Mouse (Mus musculus): ENCODE measurements around the gene Zmym1.
"Not testable (repeated sequence)": the region's sequence is repeated elsewhere in the genome, so short reads cannot be mapped to it uniquely, and the experiment has no call there.

Zmym1 gene

DNA sequence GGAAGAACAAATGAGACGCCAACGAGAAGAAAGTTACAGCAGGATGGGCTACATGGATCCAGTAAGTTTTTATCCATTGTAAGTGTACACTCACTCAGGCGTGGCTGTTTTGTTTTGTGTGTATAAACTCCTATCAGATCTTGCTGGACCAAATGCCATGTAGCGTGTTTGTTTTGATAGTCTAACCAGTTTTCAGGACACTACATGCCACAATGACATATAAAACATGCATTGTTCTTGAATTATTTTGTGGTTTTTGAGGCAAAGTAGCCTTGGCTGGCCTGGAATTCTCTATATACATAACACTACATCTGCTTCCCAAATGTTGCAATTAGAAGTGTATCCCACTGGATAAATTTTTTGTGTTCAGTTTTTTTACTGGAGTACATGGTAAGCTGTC lies 34.1 kb downstream of the Zmym1 start:
- DNase-seq: no peak

DNA sequence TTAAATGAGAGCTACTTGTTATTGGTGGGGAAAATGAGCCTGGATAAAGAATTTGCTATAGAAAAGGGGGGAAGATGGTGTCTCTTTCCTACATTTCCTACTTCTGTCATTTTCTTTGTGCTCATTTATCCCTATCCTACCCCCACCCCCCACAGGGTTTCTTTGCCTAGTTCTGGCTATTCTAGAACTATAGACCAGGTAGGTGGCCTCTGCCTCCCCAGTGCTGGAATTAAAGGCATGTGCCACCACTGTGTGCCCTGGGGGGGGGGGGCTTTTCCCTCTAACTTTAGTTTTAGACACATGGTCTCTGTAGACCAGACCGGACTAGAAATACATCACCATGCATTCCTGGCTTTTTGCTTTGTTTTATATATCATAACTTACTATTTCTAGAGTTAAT lies 36.7 kb downstream of the Zmym1 start:
- DNase-seq: no peak

DNA sequence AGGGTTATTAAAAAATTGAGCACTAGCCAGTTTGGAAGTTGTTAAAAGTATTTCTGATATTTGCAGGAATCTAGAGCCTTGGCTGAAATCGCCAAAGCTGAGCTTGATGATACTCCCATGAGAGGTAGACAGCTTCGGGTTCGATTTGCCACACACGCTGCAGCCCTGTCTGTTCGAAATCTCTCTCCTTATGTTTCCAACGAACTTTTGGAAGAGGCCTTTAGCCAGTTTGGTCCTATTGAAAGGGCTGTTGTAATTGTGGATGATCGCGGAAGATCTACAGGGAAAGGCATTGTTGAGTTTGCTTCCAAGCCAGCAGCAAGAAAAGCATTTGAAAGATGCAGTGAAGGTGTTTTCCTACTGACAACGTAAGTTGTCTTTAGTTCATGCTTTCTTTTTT lies 37.8 kb downstream of the Zmym1 start:
- DNase-seq: no peak

- peak; percentile 80 for DNase-seq
These were observed 38.8 kb downstream of the Zmym1 start for GRCm38 (mm10) chr4:127021989-127022626.

DNA sequence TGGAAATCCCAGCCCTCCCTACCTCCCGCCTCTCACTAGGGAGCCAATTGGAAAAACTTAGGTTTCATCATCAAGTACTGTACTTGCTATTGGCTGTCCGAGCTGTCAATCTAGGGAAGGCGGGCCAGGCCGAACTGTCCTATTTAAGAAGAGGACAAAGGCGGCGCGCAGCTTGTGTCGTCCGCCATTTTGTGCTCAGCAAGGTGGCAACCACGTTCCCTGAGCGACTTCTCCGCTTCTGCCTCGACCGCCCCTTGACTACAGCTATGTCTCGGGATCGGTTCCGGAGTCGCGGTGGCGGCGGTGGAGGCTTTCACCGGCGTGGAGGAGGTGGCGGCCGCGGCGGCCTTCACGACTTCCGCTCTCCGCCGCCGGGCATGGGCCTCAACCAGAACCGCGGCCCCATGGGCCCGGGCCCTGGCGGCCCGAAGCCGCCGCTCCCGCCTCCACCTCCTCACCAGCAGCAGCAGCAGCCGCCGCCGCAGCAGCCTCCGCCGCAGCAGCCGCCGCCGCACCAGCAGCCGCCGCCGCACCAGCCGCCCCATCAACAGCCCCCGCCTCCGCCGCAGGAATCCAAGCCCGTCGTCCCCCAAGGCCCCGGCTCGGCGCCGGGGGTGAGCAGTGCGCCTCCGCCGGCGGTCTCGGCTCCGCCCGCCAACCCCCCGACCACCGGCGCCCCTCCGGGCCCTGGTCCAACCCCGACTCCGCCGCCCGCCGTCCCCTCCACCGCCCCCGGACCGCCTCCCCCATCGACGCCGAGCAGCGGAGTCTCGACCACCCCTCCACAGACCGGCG lies 39.6 kb downstream of the Zmym1 start, which contains the start of gene Sfpq:
TSS of gene Sfpq (plus strand) at position 174 of the 795 bp plus-strand sequence.
- DNase-seq: peak; percentile 100

GRCm38 (mm10) chr4:127020411-127021150 lies 40.4 kb downstream of the Zmym1 start:
- no peak for DNase-seq

- DNase-seq: no peak
These were observed 44.6 kb downstream of the Zmym1 start for GRCm38 (mm10) chr4:127016366-127016765.

DNA sequence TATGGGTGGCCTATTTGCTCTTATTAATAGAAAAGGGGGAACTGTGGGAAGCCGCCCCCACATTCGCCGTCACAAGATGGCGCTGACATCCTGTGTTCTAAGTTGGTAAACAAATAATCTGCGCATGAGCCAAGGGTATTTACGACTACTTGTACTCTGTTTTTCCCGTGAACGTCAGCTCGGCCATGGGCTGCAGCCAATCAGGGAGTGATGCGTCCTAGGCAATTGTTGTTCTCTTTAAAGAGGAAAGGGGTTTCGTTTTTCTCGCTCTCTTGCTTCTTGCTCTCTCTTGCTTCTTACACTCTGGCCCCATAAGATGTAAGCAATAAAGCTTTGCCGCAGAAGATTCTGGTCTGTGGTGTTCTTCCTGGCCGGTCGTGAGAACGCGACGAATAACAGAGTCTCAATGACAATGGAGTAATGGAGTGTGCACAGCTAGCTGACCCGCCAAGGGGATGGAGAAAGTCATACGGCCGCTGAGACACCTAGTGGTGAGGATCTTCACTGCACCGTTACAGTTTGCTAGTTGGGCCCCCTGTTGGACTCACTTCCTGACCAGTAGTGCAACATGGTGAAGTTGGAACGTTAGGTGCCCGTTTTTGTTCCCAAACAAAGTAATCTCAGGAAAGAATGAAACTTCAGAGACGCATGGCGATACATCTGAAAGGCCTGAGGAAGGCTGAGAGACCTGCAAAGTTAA lies 45.5 kb downstream of the Zmym1 start:
- DNase-seq: peak; percentile 84

DNA sequence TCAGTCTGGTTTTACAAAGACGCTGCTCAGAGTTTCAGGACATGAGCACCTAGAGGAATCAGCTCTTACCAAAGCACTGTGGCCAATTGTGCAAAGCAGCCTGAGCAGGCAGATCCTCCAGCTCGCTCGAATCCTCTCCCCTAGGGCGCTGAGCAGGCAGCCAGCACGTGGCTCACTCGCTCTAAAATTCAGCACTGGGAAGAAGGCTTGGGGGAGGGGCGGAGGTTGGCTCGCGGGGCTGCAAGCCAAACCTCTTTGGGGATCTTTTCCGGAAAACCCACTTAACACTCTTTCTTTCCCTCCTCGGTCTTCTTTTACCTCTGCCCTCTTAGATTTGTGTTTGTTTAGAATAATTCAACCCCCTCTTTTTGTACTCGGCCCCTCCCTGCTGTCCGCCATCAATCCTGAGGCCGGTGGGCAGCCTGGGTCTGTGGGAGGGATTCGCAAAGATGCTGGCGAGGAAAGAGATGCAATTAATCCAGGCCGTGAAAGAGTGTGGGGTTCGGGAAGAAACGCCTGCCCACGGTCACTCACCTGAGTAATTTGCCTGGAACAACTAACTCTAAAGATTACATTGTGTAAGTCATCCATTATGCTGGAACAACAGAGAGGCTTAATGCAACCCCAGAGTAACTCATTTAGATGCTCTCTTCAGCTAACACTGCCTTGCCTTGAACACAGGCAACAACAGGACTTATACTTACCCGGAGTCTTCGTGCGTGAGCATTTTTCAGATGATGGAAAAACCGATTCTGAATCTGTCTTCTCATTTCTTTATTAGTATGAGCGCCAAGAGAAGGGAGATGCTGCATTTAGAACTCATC lies 55.6 kb downstream of the Zmym1 start:
- DNase-seq: peak; percentile 40

GRCm38 (mm10) chr4:127004384-127004783 lies 56.6 kb downstream of the Zmym1 start:
- DNase-seq: no peak

DNA sequence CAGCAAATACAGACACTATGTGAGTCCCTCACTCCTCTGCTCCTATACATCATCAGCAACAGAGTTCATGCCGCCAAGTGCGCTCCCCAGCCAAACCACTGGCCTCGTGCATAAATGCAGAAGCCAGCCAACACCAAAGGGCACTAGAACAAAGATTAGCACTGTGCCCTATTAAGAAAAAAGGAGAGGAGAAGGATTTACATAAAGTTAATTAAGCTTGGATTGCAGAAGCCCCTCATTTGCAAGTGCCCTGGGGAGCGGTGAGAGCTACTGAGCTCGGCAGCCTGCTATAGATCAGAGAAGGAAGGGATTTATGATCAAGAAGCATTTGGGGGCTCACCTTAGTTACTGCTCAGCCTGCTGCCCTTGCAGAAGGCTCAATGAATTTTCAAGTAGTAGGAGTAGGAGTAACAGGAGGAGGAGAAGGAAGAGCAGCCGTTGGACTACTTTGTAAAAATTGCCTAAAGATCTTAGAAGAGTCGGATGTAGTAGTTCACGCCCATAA lies 60.3 kb downstream of the Zmym1 start:
- DNase-seq: no peak

- DNase-seq: not testable (repeated sequence)
These were observed 61.6 kb downstream of the Zmym1 start for GRCm38 (mm10) chr4:126999372-126999771.
